Mouse (Mus musculus) c-Kit-negative CD71-positive TER-119-positive erythroid progenitor cells, embryonic 14.5 days (primary cell): Measurements from ENCODE around the gene Ythdf1.

Experiments
- DNase-seq: peaks from one replicate; pipeline ENCODE4 v3.0.0-alpha.2; 2013; ENCODE audit warnings: low read depth, low spot score

Gene Ythdf1

GRCm38 (mm10) chr2:180920810-180921400, at the start of gene Ythdf1:
Gene Ythdf1, minus strand, starts transcription at chr2:180920949.
- DNase-seq = peak; percentile 96

GRCm38 (mm10) chr2:180967010-180967763, 46.4 kb upstream of the Ythdf1 start, which contains the start of gene Arfgap1:
Gene Arfgap1, plus strand, starts transcription at chr2:180967225.
- DNase-seq = peak; percentile 71

DNA sequence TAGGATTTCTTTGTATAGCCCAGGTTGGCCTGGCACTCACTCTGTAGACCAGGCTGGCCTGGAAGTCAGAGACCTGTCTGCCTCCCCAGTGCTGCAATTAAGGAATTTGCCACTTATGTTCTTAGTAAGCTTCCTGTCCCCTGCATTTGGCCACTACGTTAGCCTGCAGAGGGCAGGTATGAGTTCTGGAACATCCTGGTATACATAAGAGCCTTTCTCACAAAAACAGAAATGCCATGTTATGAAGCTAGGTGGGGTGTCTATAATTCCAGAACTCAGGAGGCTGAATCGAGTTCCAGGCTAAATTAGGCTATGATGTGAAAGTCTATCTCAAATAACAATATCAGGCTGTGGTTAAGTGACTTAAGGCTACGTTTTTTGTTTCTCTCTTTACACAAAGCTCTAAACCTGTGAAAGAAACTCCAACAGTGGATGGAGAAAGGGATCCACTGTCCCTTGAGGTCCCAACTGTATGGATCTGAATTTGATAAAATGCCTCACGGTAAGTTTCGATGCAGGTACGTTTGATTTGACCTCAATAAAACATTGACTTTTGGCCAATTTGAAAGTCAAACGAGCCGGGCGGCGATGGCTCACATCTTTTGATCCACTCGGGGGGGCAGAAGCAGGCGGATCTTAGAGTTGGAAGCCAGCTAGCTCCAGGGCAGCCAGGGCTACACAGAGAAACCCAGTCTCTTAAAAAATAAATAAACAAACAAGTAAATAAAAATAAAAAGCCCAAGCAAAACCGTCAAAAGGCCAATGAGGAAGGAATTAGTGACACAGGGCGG, 45.5 kb upstream of the Ythdf1 start:
- DNase-seq = no peak

DNA sequence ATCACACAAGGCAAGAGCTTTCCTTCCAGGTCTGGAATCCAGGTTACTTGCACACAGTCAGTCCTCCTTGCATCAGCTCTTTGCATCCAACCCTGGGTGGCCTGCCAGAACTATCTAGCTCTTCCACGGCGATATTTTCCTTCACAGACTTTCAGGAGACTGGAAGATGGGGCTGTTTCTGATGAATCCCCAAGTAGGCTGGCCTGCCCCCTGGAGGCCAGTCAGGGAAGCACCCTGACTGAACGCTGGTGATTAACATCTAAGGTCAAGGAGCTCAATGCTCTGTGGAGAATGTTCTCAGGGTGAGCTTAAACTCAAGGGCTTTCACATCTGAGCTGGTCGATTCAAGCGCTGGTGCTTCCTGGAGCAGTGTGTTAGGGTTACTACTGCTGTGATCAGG, 43.2 kb upstream of the Ythdf1 start:
- DNase-seq = peak; percentile 51

DNA sequence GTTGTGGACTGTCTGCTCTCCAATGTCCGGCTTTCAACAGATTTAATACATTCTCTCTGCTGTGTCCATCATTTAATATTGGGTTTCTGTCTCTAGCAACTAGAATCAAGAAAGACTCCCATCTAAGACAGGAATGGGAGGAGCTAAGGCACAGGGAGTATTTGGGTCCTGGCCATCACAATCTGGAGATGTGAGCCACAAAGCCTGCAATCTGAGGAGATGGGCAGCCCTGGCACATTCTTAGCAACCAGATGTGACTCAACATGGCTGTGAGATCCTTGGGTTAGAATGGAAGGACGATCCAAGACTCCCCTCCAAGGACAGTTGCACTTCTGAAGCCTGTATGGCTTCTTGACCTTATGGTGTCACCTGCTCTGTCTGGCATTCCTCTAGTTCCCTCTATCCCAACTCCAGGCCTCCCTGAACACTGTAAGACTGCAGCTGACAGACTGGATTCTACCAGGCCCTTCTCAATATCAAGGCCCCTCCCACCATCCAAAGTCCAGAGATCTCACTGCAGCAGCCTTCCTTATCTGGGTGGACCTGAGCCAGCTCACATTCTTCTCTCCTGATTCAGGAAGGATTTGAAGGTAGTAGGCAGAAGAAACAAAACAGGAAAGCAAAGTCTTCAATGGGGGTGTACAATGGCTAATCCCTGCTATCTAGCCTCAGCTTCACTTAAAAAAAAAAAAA, 42.0 kb upstream of the Ythdf1 start:
- DNase-seq = no peak

GRCm38 (mm10) chr2:180960187-180960586, 39.4 kb upstream of the Ythdf1 start:
- no peak for DNase-seq

DNA sequence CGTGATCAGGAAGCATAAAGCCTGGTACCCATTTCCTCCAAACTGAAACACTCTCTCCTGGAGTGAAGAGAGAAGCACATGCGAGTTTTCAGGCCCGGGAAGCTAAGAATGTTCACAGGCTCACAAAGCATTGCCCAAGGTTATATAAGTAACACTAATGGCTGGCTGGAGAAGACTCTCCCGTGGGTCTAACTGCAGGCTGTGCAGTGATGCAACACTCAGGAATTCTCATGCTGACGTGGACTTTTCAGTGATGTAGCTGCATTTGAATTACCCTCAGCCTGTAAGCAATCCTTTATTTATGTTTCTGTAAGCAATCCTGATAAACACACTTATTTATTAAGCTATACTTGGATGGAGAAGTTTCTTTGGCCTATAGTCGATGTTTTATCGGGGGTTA, 38.9 kb upstream of the Ythdf1 start:
- DNase-seq = no peak

- DNase-seq = no peak
These were observed 33.6 kb upstream of the Ythdf1 start, which contains the start of gene Nkain4 for GRCm38 (mm10) chr2:180954061-180955047. Gene Nkain4, minus strand, starts transcription at chr2:180954699.

GRCm38 (mm10) chr2:180953638-180954037, 32.9 kb upstream of the Ythdf1 start:
- no peak for DNase-seq

GRCm38 (mm10) chr2:180952731-180953171, 32.0 kb upstream of the Ythdf1 start:
- no peak for DNase-seq

DNA sequence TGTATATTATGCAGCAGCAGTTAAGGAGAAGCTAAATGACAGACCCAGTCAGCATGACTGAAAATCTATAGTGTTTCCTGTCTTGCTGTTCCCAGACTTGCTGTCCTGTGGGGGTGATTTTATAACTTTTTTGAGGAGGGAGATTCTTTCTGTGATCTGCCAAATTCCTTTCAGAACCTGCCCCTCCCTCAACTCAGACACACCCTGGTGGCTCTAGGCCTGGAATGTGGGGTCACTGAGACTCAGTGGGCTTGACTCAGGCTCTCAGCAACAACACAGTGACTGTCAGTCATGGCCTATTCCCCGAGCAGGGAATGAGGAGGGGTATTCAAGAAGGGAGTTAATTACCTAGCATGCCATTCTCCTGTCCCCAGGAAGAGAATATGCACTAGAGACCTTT, 29.2 kb upstream of the Ythdf1 start:
- no peak for DNase-seq

DNA sequence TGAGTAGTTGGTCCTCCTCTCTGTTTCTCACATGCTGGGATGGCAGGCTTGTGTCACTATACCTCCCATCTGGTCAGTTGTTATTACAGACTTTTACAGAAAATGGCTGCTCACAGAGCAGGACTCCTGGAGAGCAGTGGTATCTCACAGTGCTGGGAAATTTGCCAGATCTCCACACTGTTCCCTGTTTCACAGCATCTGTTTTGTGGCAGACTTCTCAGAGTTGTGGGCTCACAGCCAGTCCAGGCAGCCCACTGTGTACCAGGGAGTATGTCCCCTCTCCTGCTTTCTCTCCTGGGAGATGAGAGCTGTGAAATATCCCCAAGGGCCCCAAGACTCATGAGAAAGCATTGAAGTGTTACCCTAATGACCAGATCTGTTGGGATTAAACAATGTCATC, 21.1 kb upstream of the Ythdf1 start:
- DNase-seq = no peak

- no peak for DNase-seq
These were observed 19.4 kb upstream of the Ythdf1 start for GRCm38 (mm10) chr2:180940187-180940586.

DNA sequence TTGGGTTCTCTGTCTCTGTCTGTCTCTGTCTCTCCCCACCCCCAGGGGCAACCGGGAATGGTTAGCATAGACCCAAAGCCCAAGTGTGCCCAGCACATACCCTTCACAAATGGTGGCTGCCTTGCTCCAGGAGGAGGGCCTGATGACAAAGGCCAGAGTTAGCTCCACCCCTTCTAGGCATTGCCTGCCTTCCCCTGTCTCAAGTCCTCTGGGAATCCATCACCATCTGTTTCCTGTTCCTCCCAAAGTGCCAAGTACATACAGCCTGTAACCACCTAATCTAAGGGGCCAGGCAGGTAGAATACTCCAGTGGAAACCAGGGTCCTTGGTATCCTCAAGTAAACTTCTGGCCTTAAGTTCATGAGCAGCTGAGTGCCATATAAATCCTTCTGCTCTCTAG, 11.7 kb upstream of the Ythdf1 start:
- DNase-seq = no peak

DNA sequence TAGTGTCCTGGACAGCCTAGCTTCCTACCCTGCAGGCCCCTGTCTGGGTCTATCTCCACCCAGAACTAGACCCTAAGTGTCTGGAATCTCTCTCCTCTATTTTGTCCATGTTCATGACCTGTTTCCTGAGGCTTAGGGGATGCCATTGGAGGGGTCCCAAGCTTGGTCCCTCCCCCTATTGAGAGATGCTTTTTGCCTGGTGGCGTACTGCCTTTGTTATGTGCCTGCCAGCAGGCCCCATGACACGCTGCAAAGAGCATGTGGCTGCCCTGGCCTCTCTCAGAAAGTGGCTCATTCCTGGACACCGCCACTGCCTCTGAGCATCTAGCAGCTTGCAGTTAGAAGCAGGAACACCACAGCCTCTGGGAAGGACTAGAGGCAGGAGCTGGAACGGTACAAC, 8.0 kb upstream of the Ythdf1 start, which contains the start of gene Birc7:
Birc7 (plus strand) TSS at position 301 of the 400 bp plus-strand sequence.
- no peak for DNase-seq

GRCm38 (mm10) chr2:180925176-180925575, 4.4 kb upstream of the Ythdf1 start:
- DNase-seq = peak; percentile 62

DNA sequence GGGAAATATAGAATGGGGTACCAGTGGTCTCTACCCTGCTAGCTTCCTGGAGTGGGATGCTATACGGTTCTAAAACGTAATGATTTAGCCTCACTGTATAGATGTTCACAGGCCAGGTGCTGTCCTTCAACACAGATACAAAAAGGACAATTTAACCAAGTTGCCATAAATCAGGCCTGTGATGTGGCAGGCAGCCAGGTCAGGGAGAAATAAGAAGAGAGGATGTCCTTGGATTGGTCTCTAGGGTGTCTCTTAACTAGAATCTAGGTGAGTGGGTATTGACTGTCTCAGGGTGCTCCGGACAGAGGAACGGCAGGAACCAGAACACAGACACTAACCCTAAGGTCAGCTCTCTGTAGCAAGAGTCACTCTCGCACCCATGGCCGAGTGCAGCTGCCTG, 2.0 kb upstream of the Ythdf1 start:
- DNase-seq = no peak

DNA sequence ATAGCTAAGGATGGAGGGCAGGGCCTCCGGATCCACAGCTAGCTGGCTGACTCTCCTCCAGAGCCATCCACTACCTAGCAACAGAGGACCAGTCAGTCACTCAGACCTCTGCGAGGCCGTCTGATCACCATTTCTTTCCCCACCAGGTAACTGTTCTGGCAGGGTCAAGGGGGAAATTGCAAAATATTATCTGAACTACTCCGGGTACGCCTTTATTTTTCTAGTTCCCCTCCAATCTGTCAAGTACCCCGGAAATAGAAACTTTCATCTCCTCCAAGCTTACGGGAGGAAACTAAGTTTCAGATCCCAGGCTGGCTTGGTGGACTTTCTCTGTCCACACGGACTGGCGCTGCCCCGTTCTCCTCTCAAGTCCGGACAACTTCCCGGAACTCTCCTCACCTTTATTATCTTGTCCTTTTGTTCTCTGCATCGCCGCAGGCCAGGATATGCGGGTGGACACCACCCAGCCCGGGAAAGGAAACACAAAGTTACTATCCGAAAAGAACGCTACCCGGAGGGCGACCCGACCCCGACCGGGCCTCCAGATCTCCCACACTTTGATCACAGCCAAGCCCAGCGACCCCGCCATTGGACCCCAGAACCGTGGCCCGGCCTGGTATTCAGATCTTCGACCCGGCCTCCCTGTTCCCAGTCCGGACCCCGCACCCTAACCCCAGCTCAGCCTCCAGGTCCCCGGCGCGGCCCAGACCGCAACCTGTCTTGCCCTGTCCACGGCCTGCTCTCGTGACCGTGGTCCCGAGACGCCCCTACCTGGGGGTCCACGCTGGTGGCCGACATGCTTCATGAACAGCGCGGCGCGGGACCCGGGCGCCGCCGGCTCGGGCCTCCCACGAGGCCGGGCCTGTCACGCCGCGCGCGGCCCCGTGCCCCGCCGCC, 588 bp downstream of the Ythdf1 start:
- DNase-seq = peak; percentile 13

DNA sequence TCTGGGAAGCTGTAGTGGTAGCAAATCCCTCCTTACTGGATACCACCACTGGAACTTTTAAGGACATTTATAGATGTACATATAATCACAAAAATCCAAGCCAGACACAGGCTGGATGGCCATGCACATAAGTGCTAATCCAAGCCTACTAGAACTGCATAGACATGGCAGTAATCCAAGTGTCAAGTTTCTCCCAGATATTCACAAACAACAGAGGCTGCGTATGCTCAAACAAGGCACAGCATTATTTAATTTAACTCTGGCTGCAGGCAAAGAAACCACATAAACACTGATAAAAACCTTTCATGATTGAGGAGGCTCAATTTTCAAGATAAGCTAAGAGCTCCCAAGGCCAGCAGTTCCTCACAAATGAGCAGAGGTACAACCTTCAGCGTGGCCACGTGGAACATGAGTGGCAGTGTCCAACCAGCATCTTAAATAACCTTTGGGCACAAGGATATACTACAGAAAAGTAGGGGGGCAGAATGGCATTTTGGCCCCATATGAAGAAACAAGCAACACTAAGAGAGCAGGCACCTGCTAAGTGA, 4.8 kb downstream of the Ythdf1 start:
- DNase-seq = no peak
